Mouse (Mus musculus) G1E (cell line): ENCODE results near the gene Wnt3a.

Experiments
- CTCF ChIP-seq: IDR thresholded peaks from 2 replicates; pipeline ENCODE4 v1.5.1; 2012; ENCODE audit warnings: low read depth, low read length, inconsistent platforms, mixed read lengths
- GATA1 ChIP-seq: IDR thresholded peaks from 2 replicates; pipeline ENCODE4 v1.6.1; 2012; ENCODE audit warnings: borderline replicate concordance, low read length, inconsistent platforms, mixed read lengths
- POLR2AphosphoS5 ChIP-seq: IDR thresholded peaks from 2 replicates; pipeline ENCODE4 v1.6.1; 2012; ENCODE audit warnings: low read depth, low read length, inconsistent platforms; ENCODE audit not compliant: insufficient replicate concordance

DNA sequence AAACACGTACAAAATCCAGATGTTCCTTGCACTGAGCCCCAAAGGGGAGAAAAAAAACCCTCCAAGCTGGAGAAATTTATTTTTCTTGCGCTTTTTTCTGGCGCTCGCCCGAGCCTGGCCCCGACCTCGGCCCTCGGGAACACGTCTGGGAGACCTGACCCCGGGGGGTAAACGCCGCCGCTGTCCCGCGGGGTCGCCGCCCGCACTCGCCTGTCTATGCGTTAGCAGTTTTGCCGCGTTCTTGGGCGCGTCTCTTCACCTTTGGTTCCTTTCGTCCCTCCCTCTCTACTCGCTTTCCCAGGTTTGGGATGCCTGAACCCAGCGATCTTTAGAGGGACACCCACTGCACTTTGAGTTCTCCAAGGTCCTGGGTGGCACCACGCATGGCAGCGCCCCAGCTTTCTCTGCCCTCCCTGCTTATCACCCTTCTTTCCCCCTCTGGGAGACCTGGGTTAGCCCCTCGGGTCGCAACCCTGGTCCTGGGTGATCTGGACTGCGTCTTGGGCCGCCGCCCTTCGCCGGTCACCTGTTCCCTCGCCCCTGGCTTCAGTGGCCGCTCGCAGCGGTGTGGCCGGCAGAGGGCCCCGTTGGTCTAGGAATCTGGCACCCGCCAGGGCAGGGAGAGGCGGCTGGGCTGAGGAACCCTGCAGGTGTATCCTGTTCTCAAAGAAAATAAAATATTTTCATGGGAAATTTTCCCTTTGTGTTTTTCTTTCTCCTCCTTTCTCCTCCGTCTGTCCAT is 17.0 kb upstream of the Wnt3a start:
- no peak for TF ChIP-seq CTCF
- TF ChIP-seq POLR2AphosphoS5 = no peak
- TF ChIP-seq GATA1 = no peak
